Mouse (Mus musculus) hindbrain, embryonic 14.5 days (tissue): ENCODE measurements around the gene Gcc2. TPM values are rescaled to one million over a fixed set of nuclear protein-coding genes. Genes with fewer than 3 reads are reported as not detected.
A peak's percentile ranks its signal among the peaks of the same experiment; 100 is the strongest.
"Not testable (repeated sequence)": the region's sequence is repeated elsewhere in the genome, so short reads cannot be mapped to it uniquely, and the experiment has no call there.

ENCODE experiments used
- ATAC-seq: fragments of 200-750 bp; cut with Nextera tagmentation; 2 replicates; pipeline ENCODE4 v1.8.0; 2017; ENCODE audit warnings: moderate number of reproducible peaks, mild to moderate bottlenecking, moderate TSS enrichment, moderate library complexity; ENCODE audit not compliant: low FRiP score
- DNase-seq: peaks from one replicate; pipeline ENCODE4 v3.0.0-alpha.2; 2015; ENCODE audit warnings: low spot score
- H3K27ac ChIP-seq: fragments of 300-500 bp; sonication (generic); 2 replicates; pipeline ENCODE4 v1.5.1; 2014; ENCODE audit warnings: mild to moderate bottlenecking, moderate library complexity
- H3K27me3 ChIP-seq: fragments of 300-500 bp; sonication (generic); 2 replicates; pipeline ENCODE4 v1.6.1; 2014; ENCODE audit warnings: mild to moderate bottlenecking, low read length, mixed read lengths; ENCODE audit not compliant: control insufficient read depth, insufficient read depth
- H3K36me3 ChIP-seq: fragments of 300-500 bp; sonication (generic); replicated peaks from 2 replicates; pipeline ENCODE4 v1.6.1; 2014; ENCODE audit not compliant: control insufficient read depth, insufficient read depth
- H3K4me1 ChIP-seq: fragments of 300-500 bp; sonication (generic); replicated peaks from 2 replicates; pipeline ENCODE4 v1.6.1; 2014; ENCODE audit warnings: antibody characterized with exemption, low read length, mixed read lengths; ENCODE audit not compliant: control insufficient read depth, insufficient read depth
- H3K4me2 ChIP-seq: fragments of 300-500 bp; sonication (generic); replicated peaks from 2 replicates; pipeline ENCODE4 v1.6.1; 2014; ENCODE audit warnings: mild to moderate bottlenecking, moderate library complexity
- H3K4me3 ChIP-seq: fragments of 300-500 bp; sonication (generic); replicated peaks from 2 replicates; pipeline ENCODE4 v1.5.1; 2014; ENCODE audit warnings: mild to moderate bottlenecking, low read length
- H3K9ac ChIP-seq: fragments of 300-500 bp; sonication (generic); 2 replicates; pipeline ENCODE4 v1.6.1; 2014
- H3K9me3 ChIP-seq: fragments of 300-500 bp; sonication (generic); 2 replicates; pipeline ENCODE4 v1.6.1; 2016; ENCODE audit warnings: low read length; ENCODE audit not compliant: control insufficient read depth
- WGBS: fragments of 180-500 bp; shearing (Covaris S2); extraction: QIAGEN DNeasy Blood & Tissue Kit; methylation state at CpG from one replicate; pipeline ENCODE4 v1.1.7; 2014; 5-methylcytosine and 5-hydroxymethylcytosine counted together
- polyA plus RNA-seq: library from polyadenylated mRNA; unstranded; fragments of >200 nt; fragmentation: Nextera tagmentation; extraction: Ambion mirVana; gene quantifications from 2 replicates; pipeline ENCODE4 v1.2.1, GENCODE M21; 2014

Gene Gcc2
- polyA plus RNA-seq, 1 experiment from 2014 or later = 78.4 TPM

- H3K27me3 ChIP-seq = no peaks in the 10 kb centered on the region
- ATAC-seq = no peak
- H3K4me3 ChIP-seq = no peak overlapping the region
- H3K9me3 ChIP-seq = no peaks in the 10 kb centered on the region
- H3K4me1 ChIP-seq = peaks cover 5% of the 10 kb centered on the region; the same call in 1 of the 2 replicates
- no peaks in the 10 kb centered on the region for H3K36me3 ChIP-seq
- no peak overlapping the region for H3K4me2 ChIP-seq
- no peak overlapping the region for H3K27ac ChIP-seq
- DNase-seq = no peak
- no peak overlapping the region for H3K9ac ChIP-seq
Observed at GRCm38 (mm10) chr10:58331741-58332140, 76.4 kb downstream of the Gcc2 start.

DNA sequence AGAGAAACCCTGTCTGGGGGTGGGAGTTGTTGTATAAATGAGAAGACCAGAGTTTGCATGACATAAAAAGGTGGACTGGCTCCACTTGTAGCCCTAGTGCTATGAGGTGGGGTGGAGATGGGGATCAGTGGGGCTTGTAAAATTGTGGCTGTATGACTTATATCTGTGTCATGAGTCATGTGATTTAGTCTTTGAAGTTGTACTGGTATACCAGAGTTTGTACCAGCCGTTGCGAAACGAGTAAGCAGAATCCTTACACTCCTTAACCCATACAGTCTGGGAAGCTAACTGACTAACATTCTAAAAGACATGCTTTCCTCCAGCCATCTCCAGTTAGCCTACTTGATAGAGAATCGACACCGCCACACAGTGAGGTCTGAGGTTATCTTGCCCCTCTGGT is 78.1 kb downstream of the Gcc2 start:
- Histone ChIP-seq H3K9me3 (no peaks in the 10 kb centered on the region), H3K4me3 (no peak overlapping the region), H3K4me2 (no peak overlapping the region), H3K27ac (no peak overlapping the region), H3K9ac (no peak overlapping the region), H3K4me1 (no peaks in the 10 kb centered on the region), H3K36me3 (no peaks in the 10 kb centered on the region), H3K27me3 (no peaks in the 10 kb centered on the region)
- ATAC-seq (no peak), DNase-seq (no peak)
- 92% methylated on average over 5 of the region's 5 CpGs for WGBS

- 88% methylated on average over 1 of the region's 1 CpGs for WGBS
- DNase-seq = no peak
- H3K36me3 ChIP-seq = no peaks in the 10 kb centered on the region
- H3K9ac ChIP-seq = no peak overlapping the region
- no peak overlapping the region for H3K4me3 ChIP-seq
- H3K27me3 ChIP-seq = no peaks in the 10 kb centered on the region
- ATAC-seq = no peak
- no peaks in the 10 kb centered on the region for H3K9me3 ChIP-seq
- no peak overlapping the region for H3K4me2 ChIP-seq
- H3K4me1 ChIP-seq = 0 out of 2 replicates have a peak, but pooled peaks cover 3% of the 10 kb centered on the region
- no peak overlapping the region for H3K27ac ChIP-seq
Observed at GRCm38 (mm10) chr10:58336156-58336555, 80.9 kb downstream of the Gcc2 start.

- H3K4me1 ChIP-seq, H3K27ac ChIP-seq, ATAC-seq, H3K9ac ChIP-seq, H3K4me3 ChIP-seq, H3K9me3 ChIP-seq, H3K4me2 ChIP-seq, H3K36me3 ChIP-seq, H3K27me3 ChIP-seq, DNase-seq: not testable (repeated sequence)
- 93% methylated on average over 4 of the region's 4 CpGs for WGBS
Observed at GRCm38 (mm10) chr10:58337091-58337490, 81.8 kb downstream of the Gcc2 start.

GRCm38 (mm10) chr10:58338590-58338989 is 83.3 kb downstream of the Gcc2 start:
- H3K36me3 ChIP-seq = no peaks in the 10 kb centered on the region
- no peak overlapping the region for H3K4me3 ChIP-seq
- ATAC-seq = no peak
- no peaks in the 10 kb centered on the region for H3K27me3 ChIP-seq
- 0 out of 2 replicates have a peak, but pooled peaks cover 3% of the 10 kb centered on the region for H3K4me1 ChIP-seq
- no peak overlapping the region for H3K9ac ChIP-seq
- H3K4me2 ChIP-seq = no peak overlapping the region
- 50% methylated on average over 1 of the region's 1 CpGs for WGBS
- no peak overlapping the region for H3K27ac ChIP-seq
- H3K9me3 ChIP-seq = no peaks in the 10 kb centered on the region
- DNase-seq = no peak

DNA sequence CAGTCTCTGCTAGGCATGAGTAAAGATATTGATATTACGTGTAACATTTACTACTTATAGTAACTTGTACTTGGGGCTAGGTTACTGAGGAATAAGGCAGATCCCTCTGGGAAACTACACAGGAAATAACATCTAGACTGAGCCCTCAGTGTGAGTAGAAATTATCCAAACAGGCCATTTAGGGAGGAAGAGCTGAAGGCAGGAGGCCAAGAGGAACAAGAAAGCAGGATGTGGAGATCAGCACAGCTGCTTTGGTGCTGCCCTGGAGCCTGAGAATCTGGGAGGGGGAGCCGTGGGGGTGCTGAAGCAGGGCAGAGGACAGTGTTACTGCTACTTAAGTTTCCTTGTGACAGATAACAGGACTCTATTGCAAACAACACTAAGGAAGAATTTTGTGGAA is 86.4 kb downstream of the Gcc2 start:
- no peaks in the 10 kb centered on the region for H3K27me3 ChIP-seq
- H3K27ac ChIP-seq = peak overlapping the region; percentile 66; the same call in 1 of the 2 replicates
- no peak overlapping the region for H3K4me3 ChIP-seq
- H3K9ac ChIP-seq = no peak overlapping the region
- DNase-seq (no peak), ATAC-seq (no peak)
- WGBS = 84% methylated on average over 2 of the region's 2 CpGs
- H3K4me1 ChIP-seq = 0 out of 2 replicates have a peak, but pooled peaks cover 3% of the 10 kb centered on the region
- H3K9me3 ChIP-seq = 0 out of 2 replicates have a peak, but pooled peaks cover 4% of the 10 kb centered on the region
- H3K4me2 ChIP-seq = no peak overlapping the region
- no peaks in the 10 kb centered on the region for H3K36me3 ChIP-seq

GRCm38 (mm10) chr10:58342199-58342598 is 86.9 kb downstream of the Gcc2 start:
- no peaks in the 10 kb centered on the region for H3K36me3 ChIP-seq

DNA sequence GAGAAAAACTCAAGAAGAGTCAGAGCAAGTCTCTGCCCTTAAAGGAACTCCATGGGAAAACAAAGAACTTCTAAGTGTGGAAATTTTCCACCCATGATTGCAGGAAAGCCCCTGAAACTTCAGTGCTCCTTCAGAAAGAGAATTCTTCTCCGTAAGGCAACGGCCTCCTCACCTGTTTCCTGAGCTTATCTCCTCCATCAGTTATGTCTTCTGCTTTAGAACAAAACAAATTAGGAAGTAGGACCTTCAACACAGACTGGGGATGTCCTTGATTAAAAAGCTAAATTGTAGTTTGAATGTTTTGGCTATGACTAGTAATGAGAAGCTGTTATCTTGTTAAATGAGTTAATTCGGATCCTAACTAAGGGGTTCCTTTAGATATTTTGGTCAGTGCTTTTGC is 88.3 kb downstream of the Gcc2 start:
- 93% methylated on average over 3 of the region's 3 CpGs for WGBS
- 0 out of 2 replicates have a peak, but pooled peaks cover 4% of the 10 kb centered on the region for H3K9me3 ChIP-seq
- ATAC-seq = no peak

More at GRCm38 (mm10) chr10:58342199-58342598, 86.9 kb downstream of the Gcc2 start:
- no peaks in the 10 kb centered on the region for H3K27me3 ChIP-seq
- H3K4me1 ChIP-seq = 0 out of 2 replicates have a peak, but pooled peaks cover 3% of the 10 kb centered on the region
- peak overlapping the region; percentile 66 for H3K27ac ChIP-seq
- H3K4me3 ChIP-seq = no peak overlapping the region
- H3K9ac ChIP-seq = no peak overlapping the region
- no peak overlapping the region for H3K4me2 ChIP-seq
- DNase-seq = no peak
- 0 out of 2 replicates have a peak, but pooled peaks cover 4% of the 10 kb centered on the region for H3K9me3 ChIP-seq
- 87% methylated on average over 2 of the region's 2 CpGs for WGBS
- no peak for ATAC-seq

DNA sequence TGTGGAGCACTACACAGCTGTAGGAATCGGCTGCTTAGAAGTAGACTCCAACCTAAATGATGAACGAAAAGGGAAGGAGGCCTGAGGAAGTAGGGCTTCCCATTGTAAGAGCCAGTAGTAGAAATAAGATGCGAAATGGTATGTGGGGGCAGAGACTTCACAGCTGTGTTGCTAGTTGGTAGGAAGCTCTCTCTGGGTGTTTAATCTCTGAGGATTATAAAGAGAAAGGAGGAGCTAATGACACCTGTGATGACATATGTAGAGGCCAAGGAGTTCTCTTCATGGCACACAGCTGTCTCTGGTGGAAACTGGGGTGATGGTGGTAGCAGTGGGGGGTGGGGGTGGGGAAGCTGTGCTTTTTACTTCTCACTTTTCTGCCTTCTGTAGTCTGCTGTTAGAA is 95.3 kb downstream of the Gcc2 start:
- Histone ChIP-seq H3K9me3 (no peaks in the 10 kb centered on the region), H3K27me3 (no peaks in the 10 kb centered on the region), H3K27ac (no peak overlapping the region), H3K9ac (no peak overlapping the region), H3K4me3 (no peak overlapping the region), H3K36me3 (no peaks in the 10 kb centered on the region), H3K4me1 (no peaks in the 10 kb centered on the region), H3K4me2 (no peak overlapping the region)
- WGBS = 89% methylated on average over 3 of the region's 3 CpGs
- ATAC-seq = no peak
- no peak for DNase-seq

More for the DNA sequence above, 88.3 kb downstream of the Gcc2 start:
- Histone ChIP-seq H3K4me1 (0 out of 2 replicates have a peak, but pooled peaks cover 3% of the 10 kb centered on the region), H3K27ac (no peak overlapping the region), H3K4me2 (no peak overlapping the region), H3K9ac (no peak overlapping the region), H3K27me3 (no peaks in the 10 kb centered on the region), H3K36me3 (no peaks in the 10 kb centered on the region), H3K4me3 (no peak overlapping the region)
- DNase-seq = no peak

- H3K9ac ChIP-seq = no peak overlapping the region
- 96% methylated on average over 2 of the region's 2 CpGs for WGBS
- no peak overlapping the region for H3K4me2 ChIP-seq
- H3K27me3 ChIP-seq = no peaks in the 10 kb centered on the region
- DNase-seq (no peak), ATAC-seq (no peak)
- H3K27ac ChIP-seq = no peak overlapping the region
- H3K36me3 ChIP-seq = no peaks in the 10 kb centered on the region
- no peaks in the 10 kb centered on the region for H3K4me1 ChIP-seq
- H3K9me3 ChIP-seq = no peaks in the 10 kb centered on the region
- H3K4me3 ChIP-seq = no peak overlapping the region
Observed at GRCm38 (mm10) chr10:58351670-58352069, 96.4 kb downstream of the Gcc2 start.
